Mouse (Mus musculus) limb, embryonic 12.5 days (tissue): Measurements from ENCODE around the gene Fip1l1. TPM values are rescaled to one million over a fixed set of nuclear protein-coding genes. Genes with fewer than 3 reads are reported as not detected.

Source experiments
- ATAC-seq: fragments of 200-750 bp; cut with Nextera tagmentation; 2 replicates; pipeline ENCODE4 v1.8.0; 2017; ENCODE audit warnings: low read depth, moderate TSS enrichment; ENCODE audit not compliant: insufficient number of reproducible peaks, insufficient read depth, low FRiP score, low TSS enrichment
- H3K27ac ChIP-seq: fragments of 300-500 bp; sonication (generic); 2 replicates; pipeline ENCODE4 v1.5.1; 2016; ENCODE audit warnings: mild to moderate bottlenecking, moderate library complexity
- H3K27me3 ChIP-seq: fragments of 300-500 bp; sonication (generic); 2 replicates; pipeline ENCODE4 v1.6.1; 2016; ENCODE audit warnings: mild to moderate bottlenecking, moderate library complexity
- H3K36me3 ChIP-seq: fragments of 300-500 bp; sonication (generic); 2 replicates; pipeline ENCODE4 v1.6.1; 2016; ENCODE audit warnings: mild to moderate bottlenecking, moderate library complexity
- H3K4me1 ChIP-seq: fragments of 300-500 bp; sonication (generic); replicated peaks from 2 replicates; pipeline ENCODE4 v1.6.1; 2016
- H3K4me2 ChIP-seq: fragments of 300-500 bp; sonication (generic); 2 replicates; pipeline ENCODE4 v1.6.1; 2016; ENCODE audit warnings: mild to moderate bottlenecking, moderate library complexity
- H3K4me3 ChIP-seq: fragments of 300-500 bp; sonication (generic); replicated peaks from 2 replicates; pipeline ENCODE4 v1.5.1; 2016; ENCODE audit warnings: mild to moderate bottlenecking
- H3K9ac ChIP-seq: fragments of 300-500 bp; sonication (generic); replicated peaks from 2 replicates; pipeline ENCODE4 v1.6.1; 2016; ENCODE audit warnings: mild to moderate bottlenecking, moderate library complexity
- H3K9me3 ChIP-seq: fragments of 300-500 bp; sonication (generic); 2 replicates; pipeline ENCODE4 v1.6.1; 2016; ENCODE audit warnings: mild to moderate bottlenecking, moderate library complexity
- WGBS: fragments of 180-500 bp; shearing (Covaris S2); methylation state at CpG from one replicate; pipeline ENCODE4 v1.1.7; 2016; 5-methylcytosine and 5-hydroxymethylcytosine counted together
- polyA plus RNA-seq: library from polyadenylated mRNA; unstranded; fragments of >200 nt; fragmentation: Nextera tagmentation; extraction: Ambion mirVana; gene quantifications from 2 replicates; pipeline ENCODE4 v1.2.1, GENCODE M21; 2016

Fip1l1 gene
- polyA plus RNA-seq, 1 experiment from 2014 or later, result 135 TPM

GRCm38 (mm10) chr5:74617816-74618572, 82.7 kb downstream of the Fip1l1 start:
- Histone ChIP-seq H3K4me1 (peaks cover 63% of the 10 kb centered on the region), H3K27me3 (no peaks in the 10 kb centered on the region), H3K36me3 (no peaks in the 10 kb centered on the region), H3K27ac (peak overlapping the region; percentile 86), H3K9ac (no peak overlapping the region), H3K9me3 (no peaks in the 10 kb centered on the region), H3K4me2 (no peak overlapping the region), H3K4me3 (no peak overlapping the region)
- 31% methylated on average over 13 of the region's 13 CpGs for WGBS
- no peak for ATAC-seq

DNA sequence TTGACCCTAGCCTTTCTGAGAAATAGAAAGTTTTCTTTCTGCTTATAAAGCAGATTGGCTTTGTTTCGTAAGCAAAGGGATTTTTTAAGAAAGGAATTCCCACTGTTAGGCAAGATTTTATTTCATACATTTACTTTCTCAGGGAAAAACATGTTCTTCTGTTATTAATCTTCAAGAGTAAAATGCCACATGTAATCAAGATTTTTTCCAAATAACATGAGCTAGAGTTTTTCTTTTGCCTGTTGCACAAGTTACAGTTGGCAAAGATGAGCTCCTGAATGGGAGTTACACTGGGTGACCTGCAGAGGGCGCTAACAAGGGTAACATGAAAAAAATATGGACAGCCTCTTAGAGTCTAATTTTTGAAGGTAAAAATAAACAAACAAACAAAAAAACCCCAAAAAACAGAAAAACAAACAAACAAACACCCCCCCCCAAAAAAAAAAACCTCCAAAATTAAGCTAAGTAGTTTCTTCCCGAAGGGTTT, 83.4 kb downstream of the Fip1l1 start:
- no peak for ATAC-seq
- H3K27ac ChIP-seq, result no peak overlapping the region; the same call in 1 of the 2 replicates
- no peaks in the 10 kb centered on the region for H3K27me3 ChIP-seq
- H3K9me3 ChIP-seq, result no peaks in the 10 kb centered on the region
- H3K4me1 ChIP-seq, result peaks cover 57% of the 10 kb centered on the region
- no peak overlapping the region for H3K9ac ChIP-seq
- no peaks in the 10 kb centered on the region for H3K36me3 ChIP-seq
- H3K4me2 ChIP-seq, result no peak overlapping the region
- WGBS, result 63% methylated on average over 3 of the region's 3 CpGs
- no peak overlapping the region for H3K4me3 ChIP-seq

DNA sequence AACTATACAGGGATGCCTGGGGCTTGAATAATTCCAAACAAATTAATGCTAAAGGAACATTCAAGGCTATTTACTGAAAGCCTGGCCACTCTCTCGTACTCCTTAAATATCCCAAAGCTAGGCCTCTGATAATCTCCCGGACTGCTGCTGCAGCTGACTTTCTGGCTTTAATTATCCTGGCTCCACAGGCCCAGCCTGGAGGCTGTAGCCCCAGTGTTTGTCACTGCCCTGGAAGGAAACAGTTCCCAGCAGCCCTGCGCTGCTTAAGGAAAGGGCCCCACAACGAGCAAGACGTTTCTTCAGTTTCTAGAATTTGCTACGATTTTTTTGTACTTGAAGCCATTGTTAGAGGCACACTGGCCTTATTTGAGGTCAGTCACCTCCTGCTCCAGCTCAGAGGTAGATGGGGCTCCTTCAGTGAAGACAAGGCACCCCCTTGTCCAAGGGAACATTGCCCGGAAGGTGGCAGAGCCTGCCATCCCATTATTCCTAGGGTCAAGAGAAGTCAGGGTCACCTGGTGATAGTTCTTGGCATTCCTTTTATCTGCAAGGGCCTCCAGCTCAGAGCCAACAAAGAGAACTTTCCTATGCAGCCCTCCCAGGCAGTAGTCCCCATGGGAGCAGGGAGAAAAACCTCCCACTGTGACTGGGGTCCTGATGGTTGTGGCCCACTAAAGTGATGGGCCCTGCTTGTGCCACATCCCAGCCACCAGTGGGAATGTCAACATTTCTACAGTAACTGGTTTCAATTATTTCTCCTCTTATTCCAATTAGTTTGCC, 86.6 kb downstream of the Fip1l1 start:
- peak; percentile 50 for ATAC-seq
- WGBS, result 14% methylated on average over 7 of the region's 7 CpGs
- peak overlapping the region; percentile 92 for H3K27ac ChIP-seq
- no peaks in the 10 kb centered on the region for H3K9me3 ChIP-seq
- no peak overlapping the region for H3K9ac ChIP-seq
- no peak overlapping the region for H3K4me3 ChIP-seq
- H3K4me2 ChIP-seq, result no peak overlapping the region
- no peaks in the 10 kb centered on the region for H3K36me3 ChIP-seq
- H3K27me3 ChIP-seq, result no peaks in the 10 kb centered on the region
- peaks cover 48% of the 10 kb centered on the region for H3K4me1 ChIP-seq

DNA sequence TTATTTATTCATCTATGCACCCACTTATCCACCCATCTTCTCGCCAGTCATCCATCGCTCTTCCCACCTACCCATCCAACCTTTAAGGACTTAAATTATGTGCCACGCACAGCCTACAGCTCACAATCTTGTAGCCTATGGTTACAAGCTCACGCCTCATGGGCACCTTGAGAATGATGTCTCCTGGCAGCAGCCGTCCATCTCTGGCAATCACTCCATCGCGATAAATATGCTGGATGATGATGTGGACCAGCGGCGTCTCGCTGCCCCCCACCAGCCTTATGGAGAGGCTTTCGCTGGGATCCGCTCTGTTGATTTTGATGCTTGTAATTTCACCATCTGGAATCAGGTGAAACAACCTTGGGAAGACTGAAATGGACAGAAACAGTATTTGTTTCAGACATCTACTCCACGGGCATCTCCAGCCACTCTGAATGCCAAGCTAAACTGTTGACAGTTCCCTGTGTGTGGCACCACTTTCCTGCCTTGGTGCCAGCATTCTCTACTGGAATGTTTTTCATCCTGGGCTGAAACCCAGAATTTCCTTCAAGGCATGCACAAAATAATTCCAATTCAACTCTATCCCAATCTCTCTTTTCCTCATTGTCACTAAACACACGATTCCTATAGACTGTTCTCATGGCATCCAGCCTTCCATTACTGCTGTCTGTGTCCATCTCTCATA, 88.2 kb downstream of the Fip1l1 start:
- no peak overlapping the region for H3K4me2 ChIP-seq
- H3K4me1 ChIP-seq, result peaks cover 37% of the 10 kb centered on the region
- no peaks in the 10 kb centered on the region for H3K36me3 ChIP-seq
- ATAC-seq, result no peak
- no peak overlapping the region for H3K9ac ChIP-seq
- no peak overlapping the region for H3K27ac ChIP-seq
- H3K27me3 ChIP-seq, result no peaks in the 10 kb centered on the region
- 93% methylated on average over 14 of the region's 14 CpGs for WGBS
- no peaks in the 10 kb centered on the region for H3K9me3 ChIP-seq
- H3K4me3 ChIP-seq, result no peak overlapping the region

GRCm38 (mm10) chr5:74624385-74624784, 89.1 kb downstream of the Fip1l1 start:
- H3K36me3 ChIP-seq, result no peaks in the 10 kb centered on the region
- peaks cover 34% of the 10 kb centered on the region for H3K4me1 ChIP-seq
- no peak overlapping the region for H3K9ac ChIP-seq
- no peak overlapping the region for H3K4me3 ChIP-seq
- 48% methylated on average over 5 of the region's 5 CpGs for WGBS
- no peak overlapping the region for H3K27ac ChIP-seq
- no peaks in the 10 kb centered on the region for H3K9me3 ChIP-seq
- no peaks in the 10 kb centered on the region for H3K27me3 ChIP-seq
- no peak for ATAC-seq
- H3K4me2 ChIP-seq, result no peak overlapping the region

DNA sequence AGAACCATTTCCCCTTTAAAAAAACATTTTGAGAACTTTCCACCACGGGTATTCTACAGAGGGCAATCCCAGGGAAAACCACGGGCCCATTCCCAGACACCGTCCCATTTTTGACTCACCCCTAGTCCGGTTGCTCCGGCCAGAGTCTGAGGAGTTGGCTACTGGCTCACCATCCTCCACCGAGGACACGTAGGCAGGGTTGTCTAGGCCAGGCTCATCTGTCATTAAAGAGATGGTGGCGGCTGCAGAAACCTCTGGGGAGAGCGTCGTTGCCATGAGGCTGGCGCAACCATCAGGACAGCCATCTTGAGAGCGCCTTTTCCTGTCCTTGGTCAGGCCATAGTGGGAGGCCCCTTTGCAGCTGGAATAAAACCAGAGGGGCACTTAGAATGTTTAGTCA, 92.8 kb downstream of the Fip1l1 start:
- WGBS, result 87% methylated on average over 12 of the region's 12 CpGs

GRCm38 (mm10) chr5:74632369-74633114, 97.3 kb downstream of the Fip1l1 start:
- Histone ChIP-seq H3K27me3 (no peaks in the 10 kb centered on the region), H3K4me2 (no peak overlapping the region), H3K27ac (peak overlapping the region; percentile 41; the same call in 1 of the 2 replicates), H3K36me3 (no peaks in the 10 kb centered on the region), H3K9ac (no peak overlapping the region), H3K4me3 (no peak overlapping the region), H3K4me1 (peaks cover 43% of the 10 kb centered on the region), H3K9me3 (no peaks in the 10 kb centered on the region)
- whole genome bisulfite sequencing, result 43% methylated on average over 17 of the region's 17 CpGs
- ATAC-seq, result no peak

More for the DNA sequence above, 92.8 kb downstream of the Fip1l1 start:
- H3K4me2 ChIP-seq, result no peak overlapping the region
- no peaks in the 10 kb centered on the region for H3K9me3 ChIP-seq
- H3K27ac ChIP-seq, result 0 out of 2 replicates have a peak overlapping the region, but pooled peaks have one; percentile 35
- no peak for ATAC-seq
- no peaks in the 10 kb centered on the region for H3K36me3 ChIP-seq
- peaks cover 32% of the 10 kb centered on the region for H3K4me1 ChIP-seq
- H3K9ac ChIP-seq, result no peak overlapping the region
- H3K27me3 ChIP-seq, result no peaks in the 10 kb centered on the region
- no peak overlapping the region for H3K4me3 ChIP-seq

DNA sequence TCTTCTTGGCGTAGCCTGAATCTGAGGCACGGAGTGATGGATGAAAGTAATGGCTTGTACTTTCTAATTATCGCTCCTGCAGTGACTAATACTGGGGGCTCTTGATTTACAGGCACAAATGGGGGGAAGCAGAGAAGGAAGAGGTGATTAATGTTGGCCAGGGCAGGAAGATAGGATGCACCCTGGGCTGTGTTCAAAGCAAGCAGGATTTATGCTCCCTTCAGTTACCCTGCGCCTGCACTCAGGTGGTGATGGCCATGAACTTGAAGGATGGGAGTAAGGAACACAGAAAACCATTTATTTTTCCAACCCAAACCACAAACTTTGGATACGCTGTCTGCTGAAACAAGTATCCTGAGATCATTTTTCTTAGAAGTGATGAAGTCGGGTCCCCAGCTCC, 98.2 kb downstream of the Fip1l1 start:
- ATAC-seq, result no peak
- no peak overlapping the region for H3K4me2 ChIP-seq
- H3K36me3 ChIP-seq, result no peaks in the 10 kb centered on the region
- H3K9ac ChIP-seq, result no peak overlapping the region
- H3K27ac ChIP-seq, result 0 out of 2 replicates have a peak overlapping the region, but pooled peaks have one; percentile 64
- no peaks in the 10 kb centered on the region for H3K9me3 ChIP-seq
- WGBS, result 53% methylated on average over 6 of the region's 6 CpGs
- no peak overlapping the region for H3K4me3 ChIP-seq
- peaks cover 43% of the 10 kb centered on the region for H3K4me1 ChIP-seq
- no peaks in the 10 kb centered on the region for H3K27me3 ChIP-seq

DNA sequence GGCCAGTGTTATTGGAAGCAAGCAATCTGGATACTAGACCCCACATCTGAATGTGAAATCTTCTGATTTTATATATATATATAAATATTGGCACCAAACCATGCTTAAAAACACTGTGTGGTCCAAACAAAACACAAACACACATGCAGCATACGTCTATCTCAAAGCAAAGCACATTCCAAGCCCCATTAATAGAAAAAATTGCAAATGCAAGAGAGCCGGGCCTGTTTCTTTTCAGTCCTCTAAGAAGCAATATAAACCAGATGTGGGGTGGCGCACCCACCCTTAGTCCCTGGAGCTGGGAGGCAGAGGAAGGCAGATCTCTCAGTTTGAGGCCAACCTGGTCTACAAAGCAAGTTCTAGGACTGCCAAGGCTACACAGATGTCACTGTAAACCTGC, 99.1 kb downstream of the Fip1l1 start:
- WGBS, result 21% methylated on average over 3 of the region's 3 CpGs
- no peaks in the 10 kb centered on the region for H3K27me3 ChIP-seq
- no peaks in the 10 kb centered on the region for H3K9me3 ChIP-seq
- peak overlapping the region; percentile 64; the same call in 1 of the 2 replicates for H3K27ac ChIP-seq
- H3K4me1 ChIP-seq, result peaks cover 43% of the 10 kb centered on the region
- H3K9ac ChIP-seq, result no peak overlapping the region
- no peak for ATAC-seq
- H3K4me2 ChIP-seq, result no peak overlapping the region
- H3K4me3 ChIP-seq, result no peak overlapping the region
- no peaks in the 10 kb centered on the region for H3K36me3 ChIP-seq

- WGBS, result 89% methylated on average over 6 of the region's 6 CpGs
- ATAC-seq, result no peak
- Histone ChIP-seq H3K4me2 (no peak overlapping the region), H3K4me1 (peaks cover 12% of the 10 kb centered on the region), H3K9ac (no peak overlapping the region), H3K27me3 (no peaks in the 10 kb centered on the region), H3K36me3 (no peaks in the 10 kb centered on the region), H3K4me3 (no peak overlapping the region), H3K9me3 (no peaks in the 10 kb centered on the region), H3K27ac (no peak overlapping the region)
Measured at GRCm38 (mm10) chr5:74639516-74639915, 104.3 kb downstream of the Fip1l1 start.
